Mouse (Mus musculus) midbrain, embryonic 13.5 days (tissue): ENCODE data around the gene Rnf181. TPM values are rescaled to one million over a fixed set of nuclear protein-coding genes. Genes with fewer than 3 reads are reported as not detected.

ENCODE experiments used
- ATAC-seq: fragments of 200-750 bp; cut with Nextera tagmentation; 2 replicates; pipeline ENCODE4 v1.8.0; 2017; ENCODE audit warnings: mild to moderate bottlenecking, moderate TSS enrichment, moderate library complexity
- H3K27ac ChIP-seq: fragments of 300-500 bp; sonication (generic); 2 replicates; pipeline ENCODE4 v1.5.1; 2015; ENCODE audit warnings: inconsistent platforms, mild to moderate bottlenecking, moderate library complexity
- H3K27me3 ChIP-seq: fragments of 300-500 bp; sonication (generic); 2 replicates; pipeline ENCODE4 v1.6.1; 2015; ENCODE audit warnings: mild to moderate bottlenecking, inconsistent platforms
- H3K36me3 ChIP-seq: fragments of 300-500 bp; sonication (generic); 2 replicates; pipeline ENCODE4 v1.6.1; 2015; ENCODE audit warnings: mild to moderate bottlenecking, inconsistent platforms
- H3K4me1 ChIP-seq: fragments of 300-500 bp; sonication (generic); replicated peaks from 2 replicates; pipeline ENCODE4 v1.6.1; 2015; ENCODE audit warnings: inconsistent platforms
- H3K4me2 ChIP-seq: fragments of 300-500 bp; sonication (generic); replicated peaks from 2 replicates; pipeline ENCODE4 v1.6.1; 2015; ENCODE audit warnings: moderate library complexity, mild to moderate bottlenecking, inconsistent platforms
- H3K4me3 ChIP-seq: fragments of 300-500 bp; sonication (generic); replicated peaks from 2 replicates; pipeline ENCODE4 v1.5.1; 2015; ENCODE audit warnings: mild to moderate bottlenecking, inconsistent platforms
- H3K9ac ChIP-seq: fragments of 300-500 bp; sonication (generic); replicated peaks from 2 replicates; pipeline ENCODE4 v1.6.1; 2015; ENCODE audit warnings: mild to moderate bottlenecking, inconsistent platforms
- H3K9me3 ChIP-seq: fragments of 300-500 bp; sonication (generic); 2 replicates; pipeline ENCODE4 v1.6.1; 2016; ENCODE audit warnings: mild to moderate bottlenecking, inconsistent platforms
- WGBS: fragments of 180-500 bp; shearing (Covaris S2); methylation state at CpG from one replicate; pipeline ENCODE4 v1.1.7; 2015; 5-methylcytosine and 5-hydroxymethylcytosine counted together
- polyA plus RNA-seq: library from polyadenylated mRNA; unstranded; fragments of >200 nt; fragmentation: Nextera tagmentation; extraction: Ambion mirVana; gene quantifications from 2 replicates; pipeline ENCODE4 v1.2.1, GENCODE M21; 2015

Gene Rnf181
- polyA plus RNA-seq, 1 experiment from 2014 or later = 132 TPM

GRCm38 (mm10) chr6:72356001-72356532, 10.7 kb downstream of the Rnf181 start:
- 31% methylated on average over 8 of the region's 8 CpGs for WGBS
- ATAC-seq = peak; percentile 6; the same call in 1 of the 2 replicates

GRCm38 (mm10) chr6:72355066-72355911, 11.5 kb downstream of the Rnf181 start, which contains the start of gene Tmem150a:
Gene Tmem150a (plus strand): TSS chr6:72355447.
- Histone ChIP-seq H3K4me3 (peak within 1 kb of the TSS; percentile 59), H3K4me2 (peak within 1 kb of the TSS; percentile 85), H3K9ac (peak within 1 kb of the TSS; percentile 79), H3K36me3 (peaks cover 39% of the 10 kb centered on the region), H3K9me3 (no peaks in the 10 kb centered on the region), H3K27me3 (no peaks in the 10 kb centered on the region), H3K4me1 (peaks cover 24% of the 10 kb centered on the region), H3K27ac (peak within 1 kb of the TSS; percentile 67)
- peak; percentile 92 for ATAC-seq
- WGBS = 0% methylated on average over 62 of the region's 71 CpGs

More at GRCm38 (mm10) chr6:72356001-72356532, 10.7 kb downstream of the Rnf181 start:
- peak overlapping the region; percentile 59 for H3K4me3 ChIP-seq
- H3K36me3 ChIP-seq = peaks cover 36% of the 10 kb centered on the region
- H3K9ac ChIP-seq = peak overlapping the region; percentile 79
- no peaks in the 10 kb centered on the region for H3K9me3 ChIP-seq
- H3K4me2 ChIP-seq = peak overlapping the region; percentile 85
- no peaks in the 10 kb centered on the region for H3K27me3 ChIP-seq
- peaks cover 32% of the 10 kb centered on the region for H3K4me1 ChIP-seq
- H3K27ac ChIP-seq = peak overlapping the region; percentile 67

GRCm38 (mm10) chr6:72354025-72354424, 12.7 kb downstream of the Rnf181 start:
- 77% methylated on average over 1 of the region's 1 CpGs for WGBS

GRCm38 (mm10) chr6:72352636-72353405, 13.9 kb downstream of the Rnf181 start:
- Histone ChIP-seq H3K27ac (no peak overlapping the region), H3K4me1 (peaks cover 38% of the 10 kb centered on the region), H3K4me3 (no peak overlapping the region), H3K36me3 (peaks cover 34% of the 10 kb centered on the region), H3K4me2 (no peak overlapping the region), H3K9me3 (no peaks in the 10 kb centered on the region), H3K27me3 (no peaks in the 10 kb centered on the region), H3K9ac (no peak overlapping the region)
- no peak for ATAC-seq
- 83% methylated on average over 5 of the region's 5 CpGs for WGBS

More at GRCm38 (mm10) chr6:72354025-72354424, 12.7 kb downstream of the Rnf181 start:
- no peak overlapping the region for H3K4me3 ChIP-seq
- H3K27ac ChIP-seq = no peak overlapping the region
- H3K9ac ChIP-seq = no peak overlapping the region
- no peak for ATAC-seq
- H3K27me3 ChIP-seq = no peaks in the 10 kb centered on the region
- H3K9me3 ChIP-seq = no peaks in the 10 kb centered on the region
- H3K4me1 ChIP-seq = peaks cover 26% of the 10 kb centered on the region
- H3K36me3 ChIP-seq = peaks cover 39% of the 10 kb centered on the region
- no peak overlapping the region for H3K4me2 ChIP-seq

- no peak overlapping the region for H3K9ac ChIP-seq
- no peak overlapping the region for H3K4me2 ChIP-seq
- no peaks in the 10 kb centered on the region for H3K27me3 ChIP-seq
- no peak overlapping the region for H3K27ac ChIP-seq
- WGBS = 94% methylated on average over 2 of the region's 2 CpGs
- no peak for ATAC-seq
- H3K9me3 ChIP-seq = no peaks in the 10 kb centered on the region
- no peak overlapping the region for H3K4me3 ChIP-seq
- peaks cover 39% of the 10 kb centered on the region for H3K4me1 ChIP-seq
- peaks cover 30% of the 10 kb centered on the region for H3K36me3 ChIP-seq
Measured at GRCm38 (mm10) chr6:72350214-72350613, 16.5 kb downstream of the Rnf181 start.

GRCm38 (mm10) chr6:72348411-72348810, 18.3 kb downstream of the Rnf181 start:
- ATAC-seq = no peak
- Histone ChIP-seq H3K27ac (no peak overlapping the region), H3K9ac (peak overlapping the region; percentile 92), H3K4me3 (peak overlapping the region; percentile 81), H3K4me2 (peak overlapping the region; percentile 83), H3K36me3 (peaks cover 30% of the 10 kb centered on the region), H3K27me3 (no peaks in the 10 kb centered on the region), H3K4me1 (peaks cover 41% of the 10 kb centered on the region), H3K9me3 (no peaks in the 10 kb centered on the region)
- WGBS = 78% methylated on average over 10 of the region's 10 CpGs

GRCm38 (mm10) chr6:72347166-72347941, 19.4 kb downstream of the Rnf181 start, which contains the start of gene 0610030E20Rik:
Gene 0610030E20Rik (plus strand): TSS chr6:72347317.
- ATAC-seq = peak; percentile 75
- under 1% methylated on average over 67 of the region's 72 CpGs for WGBS
- H3K4me1 ChIP-seq = peaks cover 45% of the 10 kb centered on the region

GRCm38 (mm10) chr6:72346261-72346660, 20.5 kb downstream of the Rnf181 start:
- no peaks in the 10 kb centered on the region for H3K9me3 ChIP-seq
- H3K4me3 ChIP-seq = peak overlapping the region; percentile 81; the same call in 1 of the 2 replicates
- H3K9ac ChIP-seq = no peak overlapping the region
- no peak overlapping the region for H3K27ac ChIP-seq
- peaks cover 45% of the 10 kb centered on the region for H3K4me1 ChIP-seq
- H3K27me3 ChIP-seq = no peaks in the 10 kb centered on the region
- WGBS = 86% methylated on average over 4 of the region's 4 CpGs
- peak overlapping the region; percentile 83 for H3K4me2 ChIP-seq
- ATAC-seq = no peak
- H3K36me3 ChIP-seq = peaks cover 31% of the 10 kb centered on the region

More at GRCm38 (mm10) chr6:72347166-72347941, 19.4 kb downstream of the Rnf181 start, which contains the start of gene 0610030E20Rik:
- Histone ChIP-seq H3K27ac (peak within 1 kb of the TSS; percentile 87), H3K36me3 (peaks cover 29% of the 10 kb centered on the region), H3K4me3 (peak within 1 kb of the TSS; percentile 81), H3K4me2 (peak within 1 kb of the TSS; percentile 83), H3K9ac (peak within 1 kb of the TSS; percentile 92), H3K27me3 (no peaks in the 10 kb centered on the region), H3K9me3 (no peaks in the 10 kb centered on the region)

GRCm38 (mm10) chr6:72345633-72346032, 21.1 kb downstream of the Rnf181 start:
- Histone ChIP-seq H3K27ac (no peak overlapping the region), H3K4me2 (peak overlapping the region; percentile 97), H3K36me3 (peaks cover 27% of the 10 kb centered on the region), H3K4me1 (peaks cover 45% of the 10 kb centered on the region), H3K9ac (0 out of 2 replicates have a peak overlapping the region, but pooled peaks have one; percentile 94), H3K27me3 (no peaks in the 10 kb centered on the region), H3K4me3 (peak overlapping the region; percentile 94), H3K9me3 (no peaks in the 10 kb centered on the region)
- no peak for ATAC-seq
- WGBS = 53% methylated on average over 6 of the region's 6 CpGs

GRCm38 (mm10) chr6:72345074-72345567, 21.6 kb downstream of the Rnf181 start, which contains the start of gene Usp39:
Gene Usp39 (minus strand): TSS chr6:72345184.
- Histone ChIP-seq H3K4me2 (peak within 1 kb of the TSS; percentile 97), H3K4me3 (peak within 1 kb of the TSS; percentile 94), H3K27me3 (no peaks in the 10 kb centered on the region), H3K36me3 (peaks cover 22% of the 10 kb centered on the region), H3K4me1 (peaks cover 45% of the 10 kb centered on the region), H3K9me3 (no peaks in the 10 kb centered on the region), H3K27ac (peak within 1 kb of the TSS; percentile 74), H3K9ac (peak within 1 kb of the TSS; percentile 94)
- peak; percentile 84 for ATAC-seq
- WGBS = under 1% methylated on average over 30 of the region's 30 CpGs
